Mouse (Mus musculus) thymus, postnatal 14 days (tissue): Measurements from ENCODE around the gene Cd164l2.

ENCODE experiments used
- DNase-seq: peaks from one replicate; pipeline ENCODE4 v3.0.0; 2021

The Cd164l2 gene

DNA sequence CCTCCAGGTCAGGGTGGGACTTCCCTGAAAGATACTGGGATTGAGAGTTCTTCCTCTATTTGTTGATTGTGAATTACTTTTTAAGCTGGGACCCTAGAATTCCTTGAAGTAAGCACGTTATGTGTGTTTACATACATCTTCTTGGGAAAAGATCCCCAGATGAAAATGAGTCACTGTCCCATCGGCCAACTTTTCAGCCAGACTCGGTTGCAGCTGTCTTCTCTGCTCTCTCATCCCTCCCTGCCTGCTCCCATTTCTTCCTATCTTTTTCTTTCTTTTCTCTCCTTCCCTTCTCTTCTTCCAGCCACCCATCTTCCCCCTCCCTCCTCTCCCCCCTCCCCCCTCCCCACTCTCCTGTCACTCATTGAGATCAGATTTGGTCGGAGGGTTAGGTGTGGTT lies 16.9 kb upstream of the Cd164l2 start:
- DNase-seq = no peak

DNA sequence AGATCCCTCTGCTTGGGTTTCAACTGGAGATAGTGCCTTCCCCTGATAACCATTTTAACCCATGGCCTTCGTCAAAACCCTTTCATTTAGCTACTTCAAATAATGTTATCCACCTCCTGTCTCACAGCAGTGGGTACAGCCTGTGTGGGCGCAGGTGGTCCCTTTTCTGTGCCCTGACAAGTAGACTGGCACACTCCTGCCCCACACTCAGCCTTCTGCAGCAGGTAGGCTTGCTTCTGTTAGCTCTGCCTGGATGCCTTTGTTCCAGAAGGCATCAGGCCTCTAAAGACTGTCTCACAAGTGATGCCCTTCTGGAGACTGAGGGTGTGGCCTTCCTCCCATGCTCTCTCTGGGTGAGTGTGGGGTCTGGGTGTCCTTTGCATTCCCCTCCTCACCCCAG lies 15.8 kb upstream of the Cd164l2 start:
- DNase-seq = peak; percentile 56

DNA sequence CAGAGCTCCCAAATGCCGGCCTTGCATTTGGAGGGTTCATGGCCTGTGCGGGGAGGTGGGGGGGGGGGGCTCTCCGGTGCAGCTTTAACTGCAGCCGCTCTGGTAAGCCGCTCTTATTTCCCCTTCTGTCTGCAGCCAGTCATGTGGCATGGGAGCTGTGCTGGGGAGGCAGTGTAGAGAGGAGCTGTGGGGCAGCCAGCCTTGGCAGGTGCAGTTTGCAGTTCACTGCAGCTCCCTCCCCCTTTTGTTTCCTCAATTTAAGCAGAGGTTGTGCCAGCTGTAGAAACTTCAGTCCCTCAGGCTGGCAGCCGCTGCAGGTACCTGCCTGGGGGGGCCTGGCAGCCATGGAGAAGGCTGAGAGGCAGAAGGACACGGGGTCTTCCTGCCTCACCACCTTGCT lies 15.1 kb upstream of the Cd164l2 start:
- peak; percentile 83 for DNase-seq

DNA sequence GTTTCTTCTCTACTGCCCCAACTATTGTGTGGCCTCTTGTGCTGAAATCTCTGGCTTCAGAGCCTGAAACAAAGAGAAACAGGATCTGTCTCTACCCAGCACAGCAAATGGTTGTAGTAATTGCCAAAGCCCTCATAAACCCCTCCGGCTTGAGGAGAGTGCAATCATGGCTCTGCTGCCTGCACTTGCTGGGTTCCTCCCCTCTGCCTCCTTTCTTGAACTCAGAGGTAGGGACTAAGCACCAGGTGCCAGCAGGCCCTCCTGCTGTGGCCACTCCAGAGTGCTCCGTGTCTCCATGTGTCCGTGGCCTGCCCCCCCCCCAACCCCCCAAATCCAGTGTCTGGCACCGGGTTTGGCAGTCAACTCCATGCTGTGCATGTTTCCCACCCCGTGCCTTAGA lies 14.6 kb upstream of the Cd164l2 start:
- DNase-seq = no peak

DNA sequence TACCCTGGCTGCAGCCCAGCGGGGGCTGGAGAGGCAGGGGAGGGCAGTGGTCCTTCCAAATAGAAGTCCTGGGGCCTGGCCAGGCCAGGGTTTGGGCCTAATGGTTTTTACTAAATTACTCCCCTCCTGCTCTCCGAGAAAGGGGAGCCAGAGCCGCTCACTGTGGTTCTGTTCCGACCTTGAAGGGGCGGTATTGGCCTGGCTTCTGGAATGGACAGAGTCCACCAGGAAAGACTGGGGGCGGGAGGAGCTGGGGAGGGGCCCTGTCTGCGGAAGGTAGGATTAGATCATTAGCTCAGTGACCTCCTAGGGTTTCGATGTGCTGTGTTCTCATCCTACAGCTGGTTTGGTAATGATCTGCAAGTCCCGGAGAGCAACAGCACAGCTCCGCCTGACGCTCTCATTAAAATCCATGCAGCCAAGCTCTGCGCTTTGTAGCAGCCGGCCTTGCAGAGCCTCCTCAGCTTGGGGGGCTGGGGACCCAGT lies 14.1 kb upstream of the Cd164l2 start:
- DNase-seq = no peak

DNA sequence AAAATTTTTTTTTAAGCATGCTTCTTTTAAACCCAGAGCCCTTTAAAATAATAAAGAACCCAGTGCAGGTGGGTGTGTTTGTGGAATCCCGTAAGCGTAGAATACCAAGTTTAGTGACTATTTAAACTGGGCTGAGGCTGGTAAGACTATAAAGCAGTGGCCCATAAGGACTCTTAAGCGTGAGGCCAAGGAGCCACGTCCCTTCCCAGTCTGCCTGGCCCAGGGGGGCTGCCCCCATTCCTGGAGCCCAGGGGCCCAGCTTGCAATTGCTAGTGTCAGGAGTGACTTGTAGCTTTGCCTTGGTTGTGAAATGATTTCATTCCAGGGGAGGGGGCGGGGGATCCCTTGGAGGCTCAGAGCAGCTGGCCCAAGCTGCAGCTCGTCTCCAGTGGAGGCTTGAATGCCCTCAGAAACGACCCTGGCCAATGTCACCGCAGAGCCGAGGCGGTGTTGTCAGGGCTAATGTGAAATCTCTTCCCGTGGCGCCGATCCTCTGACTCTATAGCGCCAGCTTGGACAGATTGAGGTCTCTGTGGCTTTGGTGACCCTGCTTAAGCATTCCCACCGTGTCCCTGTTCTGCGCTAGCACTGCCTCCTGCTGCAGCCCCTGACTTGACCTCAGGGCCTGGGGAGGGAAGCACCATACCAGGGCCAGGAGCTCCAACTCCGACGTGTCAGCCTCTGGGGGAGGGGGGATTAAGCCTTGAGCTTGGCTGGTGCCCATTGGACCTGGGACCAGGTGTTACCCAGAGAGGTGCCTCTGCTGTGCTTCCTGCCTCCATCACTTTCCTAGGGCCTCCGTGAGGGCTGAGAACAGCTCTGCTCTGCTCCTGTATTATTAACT lies 13.4 kb upstream of the Cd164l2 start:
- no peak for DNase-seq

DNA sequence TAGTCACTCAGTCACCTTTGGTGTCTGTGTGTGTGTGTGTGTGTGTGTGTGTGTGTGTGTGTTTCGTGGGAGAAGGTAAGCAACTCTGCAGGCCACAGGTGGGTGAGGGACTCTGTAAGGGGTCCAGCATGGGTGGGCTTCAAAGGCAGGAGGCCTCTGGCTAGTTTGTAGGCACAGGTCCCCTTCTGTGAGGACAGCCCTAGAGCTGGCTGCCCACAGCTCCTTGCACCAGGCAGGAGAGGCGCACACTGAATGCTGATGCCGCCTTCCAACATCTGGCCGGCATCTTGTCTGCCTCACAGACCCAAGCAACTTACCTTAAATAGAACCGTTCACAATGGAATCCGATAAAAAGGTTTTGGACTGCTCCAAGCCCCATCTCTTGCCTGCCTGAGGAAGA lies 12.2 kb upstream of the Cd164l2 start:
- no peak for DNase-seq

DNA sequence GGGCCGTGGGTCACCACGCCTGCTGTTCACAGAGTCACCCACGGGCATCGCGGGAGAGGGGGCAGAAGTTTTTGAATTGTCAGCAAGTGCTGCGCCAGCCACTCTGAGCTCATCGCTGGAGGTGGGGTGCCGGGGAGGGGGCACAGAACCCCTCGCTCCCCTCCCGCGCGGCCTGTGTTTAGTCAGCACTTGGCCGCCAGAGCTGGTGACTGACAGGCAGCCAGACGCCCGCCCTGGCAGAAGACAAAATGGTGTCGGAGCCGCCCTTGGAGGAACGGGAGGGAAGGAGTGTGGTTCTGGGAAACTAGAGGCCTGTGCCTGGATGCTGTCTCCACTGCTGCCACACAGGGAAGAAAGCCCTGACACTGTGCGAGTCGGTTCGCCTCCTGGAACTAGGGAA lies 11.6 kb upstream of the Cd164l2 start:
- no peak for DNase-seq

DNA sequence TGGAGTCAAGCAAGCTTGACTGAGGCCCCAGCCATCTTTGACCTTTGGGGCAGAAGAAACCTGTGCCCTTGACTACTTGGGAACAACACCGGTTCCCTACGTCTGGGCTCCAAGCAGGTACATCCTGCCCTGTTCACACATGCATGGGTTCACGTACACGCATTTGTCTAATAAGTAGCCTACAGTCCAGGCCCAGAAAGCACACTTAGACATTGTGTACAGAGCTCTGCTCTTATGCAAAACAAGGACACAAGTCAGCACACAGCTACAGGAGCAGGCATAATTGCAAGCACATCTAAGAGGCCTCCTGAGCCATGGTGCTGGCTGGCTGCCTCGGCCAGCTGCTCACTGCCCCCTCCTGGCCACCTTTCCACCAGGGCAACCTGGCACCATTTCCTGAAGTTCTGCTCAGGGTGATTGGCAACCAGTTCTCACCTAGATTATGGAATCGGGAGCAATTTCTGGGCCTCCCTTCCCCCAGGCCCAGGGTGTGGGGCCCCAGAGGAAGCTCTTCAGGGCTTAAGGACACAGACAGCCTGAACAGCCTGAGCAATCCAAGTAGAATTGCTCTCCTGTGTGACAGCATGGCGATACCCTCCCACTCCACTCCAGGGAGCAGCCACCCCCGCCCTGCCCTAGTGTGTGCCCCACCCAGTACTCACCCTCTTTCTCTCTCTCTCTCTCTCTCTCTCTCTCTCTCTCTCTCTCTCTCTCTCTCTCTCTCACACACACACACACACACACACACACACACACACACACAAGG lies 10.7 kb upstream of the Cd164l2 start:
- DNase-seq = peak; percentile 78

DNA sequence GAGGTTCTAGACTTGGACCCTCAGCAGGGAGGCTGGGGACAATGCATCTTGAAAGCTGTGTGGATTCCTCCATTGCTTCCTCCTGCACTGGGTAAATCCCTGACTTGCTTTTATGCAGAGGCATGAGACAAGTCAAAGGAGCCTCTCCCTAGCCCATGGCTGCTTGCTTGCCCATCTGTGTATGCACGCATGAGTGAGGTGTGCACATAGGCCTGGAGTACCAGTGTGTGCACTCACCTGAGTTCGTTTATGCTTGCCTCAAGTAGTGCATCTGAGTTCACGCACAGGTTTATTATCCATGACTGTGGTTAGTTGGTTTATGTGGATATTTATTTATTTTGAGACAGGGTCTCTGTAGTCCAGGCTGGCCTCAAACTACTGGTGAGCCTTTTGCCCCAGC lies 9.7 kb upstream of the Cd164l2 start:
- no peak for DNase-seq

DNA sequence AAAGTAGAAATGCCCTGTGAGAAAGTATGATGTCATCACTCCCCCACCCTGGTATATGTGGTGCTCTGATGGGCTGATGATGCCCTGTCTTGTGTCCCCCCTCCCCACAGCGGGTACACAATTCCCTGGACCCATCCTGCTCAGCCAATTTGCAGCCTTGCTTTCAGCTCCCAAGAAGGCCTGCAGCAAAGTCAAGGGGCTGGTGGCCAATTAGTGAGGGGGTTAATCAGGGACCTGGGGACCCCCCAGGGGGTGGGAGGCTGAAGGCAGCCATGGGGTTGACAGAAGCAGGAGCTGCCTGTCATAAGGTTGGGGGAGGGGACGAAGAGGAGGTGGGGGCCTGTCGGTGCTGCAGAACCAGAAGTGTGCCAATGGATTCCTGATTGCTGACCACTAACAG lies 8.3 kb upstream of the Cd164l2 start:
- no peak for DNase-seq

DNA sequence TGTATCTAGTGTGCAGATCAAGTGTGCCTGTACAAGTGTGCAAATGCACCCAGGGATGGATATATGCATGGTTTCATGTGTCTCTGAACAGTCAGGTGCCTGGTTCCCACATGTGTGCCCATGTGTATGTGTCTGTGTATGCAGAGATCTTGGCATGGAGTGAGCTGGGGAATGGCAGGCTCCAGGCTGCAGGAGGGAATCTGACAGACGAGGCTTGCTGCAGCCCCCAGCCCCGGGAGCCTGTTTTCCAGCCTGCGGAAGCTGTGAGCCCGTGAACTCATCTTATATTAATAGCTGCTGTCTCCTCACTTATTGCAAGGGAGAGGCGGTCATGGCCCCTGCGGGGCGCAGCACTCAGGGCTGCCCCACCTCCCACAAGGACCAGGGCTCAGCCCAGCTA lies 7.6 kb upstream of the Cd164l2 start:
- DNase-seq = no peak

DNA sequence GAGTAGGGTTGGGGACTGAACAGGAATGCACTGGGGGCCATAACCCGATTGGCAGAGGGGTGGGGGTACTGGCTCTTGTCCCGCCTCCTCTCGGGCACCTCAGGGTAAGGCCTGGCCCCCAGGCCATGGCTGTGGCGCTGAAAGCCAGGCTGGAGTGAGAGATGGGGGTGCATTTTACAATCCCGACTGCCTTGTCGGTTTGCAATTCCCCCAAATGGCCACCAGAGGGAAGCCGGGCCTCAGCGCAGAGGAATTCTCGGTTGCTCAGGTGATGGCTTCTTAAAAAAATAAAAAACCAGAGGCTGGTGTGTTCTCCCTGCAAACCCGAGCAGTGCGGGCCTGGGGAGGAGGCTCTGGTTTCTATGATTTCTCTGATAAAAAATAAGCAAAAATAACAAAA lies 2.6 kb upstream of the Cd164l2 start:
- peak; percentile 69 for DNase-seq

DNA sequence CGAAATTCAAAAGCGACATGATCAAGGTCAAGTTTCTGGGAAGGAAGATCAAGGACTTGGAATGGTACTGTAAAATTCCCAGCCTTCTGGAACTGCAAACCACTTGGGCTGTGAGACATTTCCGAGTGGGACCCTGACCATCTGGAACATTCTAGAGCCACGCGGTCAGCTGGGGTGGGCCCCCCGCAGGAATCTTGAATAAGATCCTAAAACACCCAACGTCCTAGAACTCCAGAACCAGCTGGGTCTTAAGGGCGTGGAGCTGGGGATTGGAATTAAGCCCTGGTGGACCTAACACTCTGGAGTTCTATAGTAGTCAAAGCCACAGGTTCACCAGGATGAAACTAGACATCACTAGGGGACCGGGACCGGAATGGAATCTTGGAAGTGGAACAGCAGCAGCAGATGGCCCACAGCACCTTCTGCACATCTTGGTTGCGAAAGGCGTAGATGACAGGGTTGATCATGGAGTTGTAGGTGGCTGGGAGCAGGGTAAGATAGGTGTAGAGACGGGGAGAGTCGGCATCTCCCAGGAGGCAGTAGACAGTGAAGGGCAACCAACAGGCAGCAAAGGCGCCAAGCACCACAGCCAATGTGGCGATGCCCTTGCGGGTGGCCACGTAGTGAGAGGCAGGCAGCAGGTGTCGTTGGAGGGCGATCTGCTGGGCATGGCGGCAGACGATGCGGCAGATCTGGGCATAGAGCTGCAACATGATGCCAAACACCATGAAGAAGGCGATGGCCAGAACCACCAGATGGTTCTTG lies 1.7 kb upstream of the Cd164l2 start:
- DNase-seq = no peak

DNA sequence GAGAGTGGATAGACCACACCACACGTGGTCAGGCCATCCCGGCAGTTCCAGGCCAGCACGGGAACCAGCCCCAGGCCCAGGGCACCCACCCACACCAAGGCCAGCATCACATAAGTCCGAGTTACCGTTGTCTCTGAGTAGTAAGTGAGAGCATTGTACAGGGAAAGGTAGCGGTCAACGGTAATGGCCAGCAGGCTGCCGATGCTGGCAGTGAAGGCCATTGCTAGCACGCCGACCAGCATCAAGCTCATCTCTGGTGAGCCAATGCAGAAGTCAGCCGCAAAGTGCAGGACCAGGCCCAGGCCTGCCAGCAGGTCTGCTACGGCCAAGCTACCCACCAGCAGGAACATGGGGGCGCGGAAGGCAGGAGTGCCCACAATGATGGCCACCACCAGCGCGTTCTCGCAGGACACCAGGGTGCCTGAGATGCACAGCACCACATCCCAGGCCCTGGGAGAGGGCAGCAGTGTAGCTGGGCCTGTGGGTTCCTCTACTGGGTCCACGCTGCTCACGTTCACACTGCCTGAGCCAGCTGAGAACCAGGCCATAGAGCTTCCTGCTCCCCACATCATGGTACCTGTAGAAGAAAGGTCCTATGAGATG lies 1.0 kb upstream of the Cd164l2 start:
- no peak for DNase-seq

DNA sequence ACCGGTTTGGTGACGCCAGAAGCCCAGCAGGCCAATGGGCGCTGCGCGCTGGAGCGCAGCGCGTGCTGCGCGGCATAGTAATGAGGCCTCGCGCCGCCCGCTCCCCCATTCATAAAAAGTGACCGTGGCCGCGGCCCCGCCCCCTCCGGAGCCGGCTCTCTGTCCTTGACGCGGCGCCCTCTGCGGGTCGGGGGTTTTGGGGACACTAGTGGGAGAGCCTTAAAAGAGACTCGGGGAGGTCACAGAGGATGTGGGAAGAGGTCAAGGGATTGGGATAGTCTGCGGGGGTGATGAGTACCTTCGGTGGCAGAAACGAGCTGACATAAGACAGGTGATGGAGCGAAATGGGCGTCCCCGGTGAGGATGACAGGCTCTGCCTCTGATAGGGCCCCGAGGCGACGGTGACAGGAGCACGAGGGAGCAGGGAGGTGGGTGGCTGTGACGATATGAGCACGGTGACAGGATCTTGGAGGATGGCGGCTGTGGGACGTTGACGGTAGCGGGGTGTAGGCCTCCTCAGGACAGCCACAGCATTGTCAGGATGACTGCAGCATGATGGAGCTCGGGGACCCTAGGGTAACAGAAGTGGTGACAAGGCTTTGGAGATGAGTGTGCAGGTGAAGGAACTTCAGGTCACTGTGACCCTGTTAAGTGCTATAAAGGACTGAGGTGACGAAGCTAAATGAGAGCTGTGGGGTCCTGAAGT lies 784 bp downstream of the Cd164l2 start:
- peak; percentile 64 for DNase-seq

DNA sequence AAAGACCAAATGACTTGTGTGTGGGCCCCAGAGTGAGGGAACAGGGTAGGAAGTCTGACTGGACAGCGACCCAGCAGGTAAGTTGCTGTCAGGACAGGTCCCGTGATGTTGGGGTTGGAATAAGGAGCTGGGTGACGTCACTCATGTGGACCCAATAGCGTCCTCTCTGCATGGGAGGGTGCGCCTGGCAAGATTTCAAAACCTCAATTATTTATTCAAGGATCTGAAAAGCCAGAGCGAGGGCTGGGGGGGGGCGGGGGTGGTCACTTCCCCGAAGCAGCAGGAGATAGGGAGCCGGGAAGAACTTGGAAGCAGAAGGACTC lies 1.3 kb downstream of the Cd164l2 start:
- no peak for DNase-seq

DNA sequence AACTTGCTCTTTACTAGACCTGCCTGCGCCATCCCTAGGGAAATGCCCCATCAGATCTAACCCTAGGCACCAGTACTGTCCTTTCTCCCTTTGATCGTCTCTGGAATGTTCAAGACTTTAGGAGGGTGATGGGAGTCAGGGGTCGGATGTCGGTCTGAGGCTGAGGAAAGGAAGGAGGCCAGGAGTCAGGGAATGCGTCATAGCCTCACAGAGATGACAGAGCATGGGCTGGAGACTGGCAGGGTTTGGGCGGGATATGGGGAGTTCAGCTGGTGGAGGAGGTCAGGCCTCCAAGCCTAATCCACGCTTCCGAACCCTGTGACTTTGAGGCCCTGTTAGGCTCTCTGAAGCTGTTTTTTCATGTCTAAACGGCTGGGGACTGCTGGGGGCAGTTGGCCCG lies 1.7 kb downstream of the Cd164l2 start:
- DNase-seq = no peak

DNA sequence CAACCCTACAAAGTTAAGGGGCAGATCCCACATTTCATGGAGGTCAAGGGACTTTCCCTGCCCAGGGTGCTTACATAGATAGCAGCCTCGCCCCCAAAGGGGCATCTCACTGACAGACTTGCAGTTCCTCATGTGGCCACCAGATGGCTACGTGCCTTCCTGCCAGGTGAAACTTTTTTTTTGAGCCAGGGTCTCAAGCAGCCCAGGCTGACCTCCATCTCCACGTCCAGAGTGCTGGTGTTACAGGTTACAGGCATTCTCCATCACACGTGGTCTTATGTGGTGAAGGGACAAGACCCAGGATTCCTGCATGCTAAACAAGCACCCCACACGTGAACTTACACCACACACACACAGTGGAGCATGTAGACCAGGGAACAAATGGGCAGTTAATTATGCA lies 5.7 kb downstream of the Cd164l2 start:
- DNase-seq = peak; percentile 81

DNA sequence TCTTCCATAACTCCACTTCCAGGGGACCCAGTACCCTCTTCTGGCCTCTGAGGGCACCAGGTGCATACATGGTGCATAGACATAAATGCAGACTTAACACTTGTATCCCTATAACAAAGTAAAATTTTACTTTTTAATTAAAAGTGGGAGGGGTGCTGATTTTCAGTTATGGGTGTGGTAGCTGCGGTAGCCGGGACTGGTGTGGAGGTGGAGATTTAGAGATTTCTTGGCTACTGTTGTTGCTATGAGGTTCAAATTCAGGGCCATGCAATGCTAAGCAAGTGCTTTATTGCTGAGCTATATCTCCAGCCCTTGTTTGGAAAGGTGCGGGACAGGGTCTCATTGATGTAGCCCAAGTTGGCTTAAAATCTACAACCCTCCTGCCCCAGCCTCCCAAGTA lies 6.8 kb downstream of the Cd164l2 start:
- no peak for DNase-seq

DNA sequence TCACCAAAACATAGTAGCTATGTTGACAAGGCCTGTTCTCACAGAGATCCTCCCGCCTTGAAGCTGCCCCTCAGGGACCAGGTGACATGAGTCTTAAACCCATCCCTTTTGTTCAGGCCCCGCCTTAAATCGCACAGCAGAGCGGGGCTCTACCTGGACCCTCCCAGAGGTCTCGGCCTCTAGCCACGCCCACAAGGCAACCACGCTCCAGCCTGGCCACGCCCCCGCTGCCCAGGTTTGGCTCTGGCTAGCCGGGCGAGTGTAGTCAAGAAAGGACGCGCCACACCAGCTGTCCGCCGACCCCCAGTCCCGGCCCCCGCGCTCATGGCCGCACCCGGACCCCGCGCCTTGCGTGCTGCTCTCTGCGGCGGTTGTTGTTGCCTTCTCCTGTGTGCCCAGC lies 8.7 kb downstream of the Cd164l2 start:
- no peak for DNase-seq

DNA sequence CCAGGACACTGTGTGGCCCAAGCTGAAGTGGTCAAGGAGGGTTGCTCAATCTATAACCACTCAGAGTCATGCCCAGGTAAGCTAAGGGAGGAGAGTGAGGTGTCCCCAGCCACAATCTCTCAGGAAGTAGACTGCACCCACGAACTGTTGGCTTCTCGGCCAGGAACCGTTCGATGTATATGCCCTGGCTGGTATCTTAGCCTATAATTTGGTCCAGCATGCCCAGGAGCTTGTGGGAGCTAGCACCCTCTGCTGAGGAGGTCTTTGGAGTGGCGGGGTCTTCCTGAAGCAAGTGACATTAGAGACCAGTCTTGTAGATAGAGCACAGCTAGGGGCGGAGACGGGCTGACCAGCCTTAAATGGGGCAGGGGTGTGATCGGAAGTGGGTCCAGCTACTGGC lies 9.8 kb downstream of the Cd164l2 start:
- DNase-seq = no peak

DNA sequence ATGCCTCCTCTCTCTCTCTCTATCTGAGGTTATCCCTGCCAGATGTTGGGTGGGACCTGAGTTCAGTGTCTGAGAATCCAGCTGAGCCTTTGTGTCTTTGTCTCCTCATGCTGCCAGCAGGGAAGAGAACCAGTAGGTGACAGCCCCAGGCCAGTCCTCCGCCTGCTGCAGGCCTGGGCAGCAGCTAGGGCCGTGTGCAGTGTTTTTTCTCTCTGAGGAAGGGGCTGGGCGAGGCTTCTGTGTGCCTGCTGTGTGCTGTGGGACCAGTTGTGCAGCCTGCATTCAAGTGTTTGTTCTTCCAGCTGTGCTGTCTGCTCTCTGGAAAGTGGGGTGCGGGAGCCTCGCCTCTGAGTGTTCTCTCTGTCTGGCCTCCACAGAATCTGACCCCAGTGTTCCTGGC lies 11.9 kb downstream of the Cd164l2 start:
- no peak for DNase-seq
